Mouse (Mus musculus): Measurements from ENCODE around the gene Slc22a7.

DNA sequence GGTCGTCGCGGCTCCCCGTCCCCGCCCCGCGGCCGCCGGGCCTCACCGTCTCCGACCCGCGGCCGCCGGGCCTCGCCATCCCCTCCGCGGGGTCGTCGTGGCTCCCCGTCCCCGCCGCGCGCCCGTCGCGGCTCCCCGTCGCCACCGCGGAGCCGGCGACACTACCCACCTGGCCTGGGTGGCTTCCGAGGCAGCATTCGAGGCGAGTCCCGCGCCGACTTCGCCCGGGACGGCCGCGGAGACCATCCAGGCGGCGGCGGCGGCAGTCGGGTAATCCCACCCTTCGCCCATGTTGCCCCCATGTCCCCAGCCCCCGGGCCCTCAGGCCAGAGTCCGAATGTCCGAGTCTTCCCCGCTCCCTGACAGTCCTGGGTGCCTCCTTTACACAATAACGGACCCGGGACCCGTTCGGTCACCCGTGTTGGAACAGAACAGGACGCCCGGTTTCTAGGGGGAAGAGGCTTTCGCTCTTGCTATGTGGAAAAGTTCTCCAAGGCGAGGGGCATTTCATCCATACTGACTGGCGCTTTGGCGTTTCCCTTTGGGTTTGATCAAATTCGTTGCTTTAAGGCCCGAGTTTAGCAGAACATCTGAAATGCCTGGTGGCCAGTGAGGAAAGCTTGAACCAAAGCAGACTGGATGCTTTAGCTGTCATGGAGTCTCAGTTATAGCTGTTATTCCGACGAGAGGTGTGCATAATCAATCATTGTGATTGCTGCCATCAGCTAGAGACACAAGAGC is 54.0 kb downstream of the Slc22a7 start:
- TF ChIP-seq CTCF (IDR thresholded peaks at IDR 0.05; ENCODE audit: low read depth, low read length), result no peak
- TF ChIP-seq POLR2A (IDR thresholded peaks at IDR 0.05; ENCODE audit: extremely low read depth, insufficient read depth, low read length), result no peak
